Mouse (Mus musculus): ENCODE measurements around the gene Stap2. TPM values are rescaled to one million over a fixed set of nuclear protein-coding genes. Genes with fewer than 3 reads are reported as not detected.

Gene Stap2
- polyA plus RNA-seq, 1 experiment = 51.8 TPM

GRCm38 (mm10) chr17:55996007-55996406, 9.4 kb downstream of the Stap2 start:
- no peak overlapping the region for H3K4me3 ChIP-seq (replicated peaks; ENCODE audit: insufficient read depth, low read depth, low read length)
- WGBS = 40% methylated on average over 15 of the region's 15 CpGs
- H3K4me1 ChIP-seq (ENCODE audit: control insufficient read depth, insufficient read depth, low read length) = peaks cover 8% of the 10 kb centered on the region
- no peak for DNase-seq
- H3K27ac ChIP-seq (ENCODE audit: insufficient read depth, low read length) = no peak overlapping the region
- TF ChIP-seq POLR2A (IDR thresholded peaks at IDR 0.05; ENCODE audit: borderline replicate concordance, insufficient read depth, low read length) (no peak), CTCF (IDR thresholded peaks at IDR 0.05; ENCODE audit: borderline replicate concordance, insufficient read depth, low read depth, low read length) (no peak)
- H3K27me3 ChIP-seq (ENCODE audit: control insufficient read depth, insufficient read depth, low read length) = no peaks in the 10 kb centered on the region

GRCm38 (mm10) chr17:55990278-55990898, 15.0 kb downstream of the Stap2 start:
- WGBS = 86% methylated on average over 8 of the region's 8 CpGs
- TF ChIP-seq POLR2A (IDR thresholded peaks at IDR 0.05; ENCODE audit: borderline replicate concordance, insufficient read depth, low read length) (no peak), CTCF (IDR thresholded peaks at IDR 0.05; ENCODE audit: borderline replicate concordance, insufficient read depth, low read depth, low read length) (no peak)
- Histone ChIP-seq H3K27me3 (ENCODE audit: control insufficient read depth, insufficient read depth, low read length) (no peaks in the 10 kb centered on the region), H3K4me1 (ENCODE audit: control insufficient read depth, insufficient read depth, low read length) (no peaks in the 10 kb centered on the region; the same call in 1 of the 2 replicates), H3K4me3 (replicated peaks; ENCODE audit: insufficient read depth, low read depth, low read length) (no peak overlapping the region), H3K27ac (ENCODE audit: insufficient read depth, low read length) (no peak overlapping the region)
- no peak for DNase-seq

- TF ChIP-seq CTCF (IDR thresholded peaks at IDR 0.05; ENCODE audit: borderline replicate concordance, insufficient read depth, low read depth, low read length) (no peak), POLR2A (IDR thresholded peaks at IDR 0.05; ENCODE audit: borderline replicate concordance, insufficient read depth, low read length) (peak; percentile 66)
- no peaks in the 10 kb centered on the region for H3K27me3 ChIP-seq (ENCODE audit: control insufficient read depth, insufficient read depth, low read length)
These were observed 19.1 kb downstream of the Stap2 start, which contains the start of gene Fsd1 for GRCm38 (mm10) chr17:55986030-55986961. Fsd1 (plus strand) TSS chr17:55986509.

GRCm38 (mm10) chr17:55977301-55977700, 28.1 kb downstream of the Stap2 start:
- no peak for TF ChIP-seq CTCF (IDR thresholded peaks at IDR 0.05; ENCODE audit: borderline replicate concordance, insufficient read depth, low read depth, low read length)
- no peak for TF ChIP-seq POLR2A (IDR thresholded peaks at IDR 0.05; ENCODE audit: borderline replicate concordance, insufficient read depth, low read length)
- DNase-seq = no peak
- Histone ChIP-seq H3K4me1 (ENCODE audit: control insufficient read depth, insufficient read depth, low read length) (no peaks in the 10 kb centered on the region; the same call in 1 of the 2 replicates), H3K27ac (ENCODE audit: insufficient read depth, low read length) (no peak overlapping the region), H3K4me3 (replicated peaks; ENCODE audit: insufficient read depth, low read depth, low read length) (no peak overlapping the region), H3K27me3 (ENCODE audit: control insufficient read depth, insufficient read depth, low read length) (no peaks in the 10 kb centered on the region)
- 75% methylated on average over 3 of the region's 3 CpGs for WGBS

More at GRCm38 (mm10) chr17:55986030-55986961, 19.1 kb downstream of the Stap2 start, which contains the start of gene Fsd1:
- WGBS = 8% methylated on average over 34 of the region's 35 CpGs
- Histone ChIP-seq H3K27ac (ENCODE audit: insufficient read depth, low read length) (peak within 1 kb of the TSS; percentile 38; the same call in 1 of the 2 replicates), H3K4me1 (ENCODE audit: control insufficient read depth, insufficient read depth, low read length) (no peaks in the 10 kb centered on the region; the same call in none of the 2 replicates), H3K4me3 (replicated peaks; ENCODE audit: insufficient read depth, low read depth, low read length) (peak within 1 kb of the TSS; percentile 84)
- DNase-seq = peak; percentile 87

GRCm38 (mm10) chr17:55976255-55976862, 29.0 kb downstream of the Stap2 start:
- Histone ChIP-seq H3K27me3 (ENCODE audit: control insufficient read depth, insufficient read depth, low read length) (no peaks in the 10 kb centered on the region), H3K4me3 (replicated peaks; ENCODE audit: insufficient read depth, low read depth, low read length) (no peak overlapping the region), H3K27ac (ENCODE audit: insufficient read depth, low read length) (no peak overlapping the region), H3K4me1 (ENCODE audit: control insufficient read depth, insufficient read depth, low read length) (peaks cover 5% of the 10 kb centered on the region; the same call in 1 of the 2 replicates)
- DNase-seq = peak; percentile 83 to 88
- WGBS = 20% methylated on average over 13 of the region's 13 CpGs
- TF ChIP-seq POLR2A (IDR thresholded peaks at IDR 0.05; ENCODE audit: borderline replicate concordance, insufficient read depth, low read length) = 0 out of 2 replicates have a peak, but pooled peaks have one; percentile 12
- peak; percentile 85 for TF ChIP-seq CTCF (IDR thresholded peaks at IDR 0.05; ENCODE audit: borderline replicate concordance, insufficient read depth, low read depth, low read length)

GRCm38 (mm10) chr17:55971453-55971852, 33.9 kb downstream of the Stap2 start:
- H3K4me1 ChIP-seq (ENCODE audit: control insufficient read depth, insufficient read depth, low read length) = peaks cover 34% of the 10 kb centered on the region
- H3K27ac ChIP-seq (ENCODE audit: insufficient read depth, low read length) = no peak overlapping the region
- 29% methylated on average over 22 of the region's 22 CpGs for WGBS

More at GRCm38 (mm10) chr17:55971453-55971852, 33.9 kb downstream of the Stap2 start:
- no peak for TF ChIP-seq CTCF (IDR thresholded peaks at IDR 0.05; ENCODE audit: borderline replicate concordance, insufficient read depth, low read depth, low read length)
- peak overlapping the region; percentile 77 for H3K4me3 ChIP-seq (replicated peaks; ENCODE audit: insufficient read depth, low read depth, low read length)
- H3K27me3 ChIP-seq (ENCODE audit: control insufficient read depth, insufficient read depth, low read length) = no peaks in the 10 kb centered on the region
- DNase-seq = no peak
